Mouse (Mus musculus) cerebellum, adult 9-11 months (tissue): ENCODE measurements around the gene Cyp2w1.
A peak's percentile ranks its signal among the peaks of the same experiment; 100 is the strongest.
"Not testable (repeated sequence)": the region's sequence is repeated elsewhere in the genome, so short reads cannot be mapped to it uniquely, and the experiment has no call there.

ENCODE experiments used
- DNase-seq: peaks from one replicate; pipeline ENCODE4 v3.0.0; 2022

Gene Cyp2w1

GRCm38 (mm10) chr5:139387329-139388194 lies 35.1 kb downstream of the Cyp2w1 start:
- DNase-seq, result no peak

GRCm38 (mm10) chr5:139388195-139388570 lies 35.8 kb downstream of the Cyp2w1 start:
- no peak for DNase-seq

GRCm38 (mm10) chr5:139388694-139389675 lies 36.6 kb downstream of the Cyp2w1 start:
- DNase-seq, result no peak

- DNase-seq, result no peak
These were observed 37.3 kb downstream of the Cyp2w1 start for GRCm38 (mm10) chr5:139389676-139390061.

GRCm38 (mm10) chr5:139390324-139391119 lies 38.1 kb downstream of the Cyp2w1 start:
- DNase-seq, result not testable (repeated sequence)

- no peak for DNase-seq
These were observed 39.0 kb downstream of the Cyp2w1 start for GRCm38 (mm10) chr5:139391309-139391990.

- no peak for DNase-seq
These were observed 40.1 kb downstream of the Cyp2w1 start for GRCm38 (mm10) chr5:139392219-139393196.

GRCm38 (mm10) chr5:139393197-139393588 lies 40.8 kb downstream of the Cyp2w1 start:
- no peak for DNase-seq

- no peak for DNase-seq
These were observed 42.0 kb downstream of the Cyp2w1 start for GRCm38 (mm10) chr5:139394399-139394798.

- DNase-seq, result no peak
These were observed 43.1 kb downstream of the Cyp2w1 start for GRCm38 (mm10) chr5:139395528-139395927.

GRCm38 (mm10) chr5:139397359-139397916 lies 45.0 kb downstream of the Cyp2w1 start:
- DNase-seq, result no peak

- peak; percentile 95 for DNase-seq
These were observed 45.7 kb downstream of the Cyp2w1 start for GRCm38 (mm10) chr5:139397959-139398753.

GRCm38 (mm10) chr5:139398786-139399185 lies 46.4 kb downstream of the Cyp2w1 start:
- DNase-seq, result no peak

- peak; percentile 57 for DNase-seq
These were observed 47.6 kb downstream of the Cyp2w1 start for GRCm38 (mm10) chr5:139399991-139400390.

GRCm38 (mm10) chr5:139402106-139402505 lies 49.7 kb downstream of the Cyp2w1 start:
- no peak for DNase-seq

GRCm38 (mm10) chr5:139403692-139404260 lies 51.4 kb downstream of the Cyp2w1 start:
- DNase-seq, result no peak

GRCm38 (mm10) chr5:139404801-139405401 lies 52.5 kb downstream of the Cyp2w1 start, which contains the start of gene C130050O18Rik:
TSS of gene C130050O18Rik (plus strand) at chr5:139405280.
- no peak for DNase-seq

- DNase-seq, result no peak
These were observed 53.1 kb downstream of the Cyp2w1 start for GRCm38 (mm10) chr5:139405478-139405877.

- DNase-seq, result no peak
These were observed 53.5 kb downstream of the Cyp2w1 start for GRCm38 (mm10) chr5:139405953-139406352.
